Mouse (Mus musculus) lung, embryonic 16.5 days (tissue): ENCODE results near the gene Cenpf. TPM values are rescaled to one million over a fixed set of nuclear protein-coding genes. Genes with fewer than 3 reads are reported as not detected.

Experiments
- ATAC-seq: fragments of 200-750 bp; cut with Nextera tagmentation; 2 replicates; pipeline ENCODE4 v1.8.0; 2017; ENCODE audit warnings: low read depth, mild to moderate bottlenecking, moderate library complexity
- H3K27ac ChIP-seq: fragments of 300-500 bp; sonication (generic); 2 replicates; pipeline ENCODE4 v1.5.1; 2014; ENCODE audit warnings: mild to moderate bottlenecking, control low read depth, low read length
- H3K27me3 ChIP-seq: fragments of 300-500 bp; sonication (generic); 2 replicates; pipeline ENCODE4 v1.6.1; 2014; ENCODE audit warnings: low read depth, low read length, mixed read lengths; ENCODE audit not compliant: control insufficient read depth, insufficient read depth
- H3K36me3 ChIP-seq: fragments of 300-500 bp; sonication (generic); 2 replicates; pipeline ENCODE4 v1.6.1; 2014; ENCODE audit warnings: low read length; ENCODE audit not compliant: control insufficient read depth, insufficient read depth
- H3K4me1 ChIP-seq: fragments of 300-500 bp; sonication (generic); replicated peaks from 2 replicates; pipeline ENCODE4 v1.6.1; 2014; ENCODE audit warnings: low read length, mixed read lengths; ENCODE audit not compliant: control insufficient read depth, insufficient read depth
- H3K4me2 ChIP-seq: fragments of 300-500 bp; sonication (generic); 2 replicates; pipeline ENCODE4 v1.6.1; 2014; ENCODE audit warnings: low read depth, low read length, control low read depth
- H3K4me3 ChIP-seq: fragments of 300-500 bp; sonication (generic); 2 replicates; pipeline ENCODE4 v1.5.1; 2014; ENCODE audit warnings: mild to moderate bottlenecking, low read length, control low read depth
- H3K9ac ChIP-seq: fragments of 300-500 bp; sonication (generic); 2 replicates; pipeline ENCODE4 v1.6.1; 2014; ENCODE audit warnings: low read length, control low read depth
- H3K9me3 ChIP-seq: fragments of 300-500 bp; sonication (generic); 2 replicates; pipeline ENCODE4 v1.6.1; 2016; ENCODE audit warnings: low read length; ENCODE audit not compliant: control insufficient read depth
- WGBS: fragments of 180-500 bp; shearing (Covaris S2); extraction: QIAGEN DNeasy Blood & Tissue Kit; methylation state at CpG from one replicate; pipeline ENCODE4 v1.1.7; 2014; 5-methylcytosine and 5-hydroxymethylcytosine counted together
- polyA plus RNA-seq: library from polyadenylated mRNA; unstranded; fragments of >200 nt; fragmentation: Nextera tagmentation; extraction: Ambion mirVana; gene quantifications from 2 replicates; pipeline ENCODE4 v1.2.1, GENCODE M21; 2015

Gene Cenpf
- polyA plus RNA-seq, 1 experiment from 2014 or later = 94.9 TPM

DNA sequence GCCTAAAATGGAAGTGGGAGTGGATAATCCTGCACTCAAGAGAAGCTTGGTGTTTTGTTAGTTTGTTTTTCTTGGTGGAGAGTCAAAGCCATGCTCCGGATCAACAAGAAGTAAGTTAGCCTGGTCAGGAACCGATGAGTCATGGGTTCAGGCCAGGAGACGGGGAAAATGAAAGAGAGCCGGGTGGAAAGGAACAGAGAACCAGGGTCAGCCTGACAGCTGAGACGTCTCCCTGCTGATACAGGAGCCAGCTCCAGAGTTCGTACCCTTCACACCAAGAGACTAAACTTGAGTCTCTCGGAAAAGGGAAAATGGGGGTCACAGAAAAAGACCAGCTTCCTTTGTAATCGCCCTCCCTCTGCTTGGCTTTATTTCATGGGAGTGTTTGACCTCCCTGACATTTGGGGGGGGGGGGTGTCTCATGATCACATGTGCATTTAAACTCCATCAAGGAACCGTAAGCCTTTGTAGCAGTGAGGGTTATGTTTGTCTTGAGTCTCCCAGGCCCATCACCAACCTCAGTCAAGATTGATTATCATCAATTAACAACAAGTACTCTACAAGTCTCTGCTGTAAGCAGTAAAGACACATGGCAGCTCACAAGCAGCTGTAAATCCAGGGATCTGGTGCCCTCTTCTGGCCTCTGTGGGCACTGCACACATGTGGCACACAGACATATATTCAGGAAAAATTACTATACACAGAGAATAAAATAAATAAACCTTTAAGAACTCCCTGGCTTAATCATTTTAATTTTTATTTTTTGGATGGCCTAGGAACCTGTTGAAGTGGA lies 59.7 kb downstream of the Cenpf start:
- H3K27me3 ChIP-seq = no peaks in the 10 kb centered on the region
- no peak overlapping the region for H3K9ac ChIP-seq
- no peaks in the 10 kb centered on the region for H3K36me3 ChIP-seq
- H3K4me3 ChIP-seq = no peak overlapping the region
- no peak overlapping the region for H3K4me2 ChIP-seq
- H3K9me3 ChIP-seq = no peaks in the 10 kb centered on the region
- WGBS = 38% methylated on average over 9 of the region's 9 CpGs
- peak; percentile 73; the same call in 1 of the 2 replicates for ATAC-seq
- no peaks in the 10 kb centered on the region for H3K4me1 ChIP-seq
- no peak overlapping the region for H3K27ac ChIP-seq

DNA sequence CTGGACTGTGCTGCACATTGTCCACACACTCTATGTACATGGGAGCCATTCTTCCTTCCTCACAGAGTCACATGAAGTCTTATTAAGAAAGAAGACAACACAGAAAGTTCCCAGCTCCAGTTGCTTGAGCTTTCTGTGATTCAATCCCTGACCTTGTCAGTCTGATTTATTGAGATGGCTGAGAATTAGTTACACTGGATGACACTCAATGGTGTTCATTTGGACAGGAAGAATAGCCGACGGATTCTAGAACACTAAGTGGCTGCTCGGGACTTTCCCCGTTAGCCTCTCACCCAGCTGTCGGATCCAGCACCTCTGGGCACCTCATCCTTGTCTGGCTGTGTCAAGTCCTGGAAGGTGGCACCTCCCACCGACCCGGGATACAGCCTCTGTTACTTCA lies 63.1 kb downstream of the Cenpf start:
- no peaks in the 10 kb centered on the region for H3K9me3 ChIP-seq
- H3K4me2 ChIP-seq = no peak overlapping the region
- ATAC-seq = no peak
- no peak overlapping the region for H3K27ac ChIP-seq
- H3K27me3 ChIP-seq = no peaks in the 10 kb centered on the region
- H3K36me3 ChIP-seq = no peaks in the 10 kb centered on the region
- H3K4me3 ChIP-seq = no peak overlapping the region
- 73% methylated on average over 7 of the region's 7 CpGs for WGBS
- H3K9ac ChIP-seq = no peak overlapping the region
- 0 out of 2 replicates have a peak, but pooled peaks cover 2% of the 10 kb centered on the region for H3K4me1 ChIP-seq

DNA sequence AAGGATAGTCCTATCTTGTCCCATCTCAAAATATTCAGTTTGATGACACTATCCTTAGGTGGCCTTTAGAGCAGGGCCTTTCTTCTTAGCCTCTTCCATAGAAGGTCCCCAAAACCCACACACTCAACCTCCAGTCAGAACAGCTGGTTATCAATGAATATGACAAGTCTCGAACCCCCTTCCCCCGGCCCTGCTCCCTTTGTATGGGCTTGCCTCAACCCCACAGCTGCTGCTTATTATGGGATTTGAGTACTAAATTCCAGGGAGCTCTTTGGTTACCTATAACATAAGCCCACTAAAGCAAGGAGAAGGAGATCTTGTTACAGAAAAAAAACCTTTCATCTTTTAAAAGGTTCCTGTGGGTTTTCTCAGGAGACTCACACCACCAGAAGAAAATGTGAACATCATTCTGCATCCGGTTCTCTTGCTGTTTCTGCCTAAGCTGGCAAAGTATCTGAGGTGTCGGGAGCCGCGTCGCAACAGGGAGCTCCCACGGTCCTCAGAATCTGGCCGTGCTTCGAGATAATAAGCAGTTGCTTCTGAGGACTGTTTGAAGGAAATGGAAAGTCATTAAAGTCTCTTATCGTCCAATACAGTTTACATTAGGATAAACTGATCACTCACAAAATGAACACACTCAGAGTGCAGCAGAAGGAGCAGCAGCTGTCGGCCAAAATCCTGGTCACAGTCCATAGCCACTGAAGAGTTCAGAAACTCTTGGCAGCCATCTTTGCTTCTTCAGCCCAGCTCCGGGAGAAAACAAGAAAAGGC lies 68.7 kb downstream of the Cenpf start:
- no peak overlapping the region for H3K9ac ChIP-seq
- peak; percentile 95 for ATAC-seq
- no peak overlapping the region for H3K4me3 ChIP-seq
- H3K27me3 ChIP-seq = no peaks in the 10 kb centered on the region
- 20% methylated on average over 13 of the region's 13 CpGs for WGBS
- no peak overlapping the region for H3K4me2 ChIP-seq
- H3K36me3 ChIP-seq = no peaks in the 10 kb centered on the region
- peaks cover 12% of the 10 kb centered on the region for H3K4me1 ChIP-seq
- no peaks in the 10 kb centered on the region for H3K9me3 ChIP-seq
- H3K27ac ChIP-seq = peak overlapping the region; percentile 87

DNA sequence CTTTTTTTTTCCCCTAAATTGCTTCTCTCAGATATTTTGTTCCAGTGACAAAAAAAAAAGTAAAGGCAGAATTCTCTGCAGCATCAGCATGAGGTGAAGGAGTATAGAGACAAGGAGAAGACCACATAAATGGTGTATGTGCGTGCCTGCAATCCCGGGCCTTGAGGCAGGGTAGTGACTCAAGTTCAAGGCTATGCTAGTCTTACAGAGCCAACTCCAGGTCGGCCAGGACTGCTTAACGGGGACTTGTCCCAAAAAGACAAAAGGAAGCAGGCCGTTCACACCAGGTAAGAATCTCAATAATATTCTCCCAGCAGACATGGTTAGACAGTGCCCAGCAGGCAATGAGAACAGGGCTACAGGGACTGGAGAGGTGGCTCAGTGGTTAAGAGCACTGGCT lies 70.5 kb downstream of the Cenpf start:
- H3K27ac ChIP-seq = no peak overlapping the region
- H3K4me1 ChIP-seq = peaks cover 15% of the 10 kb centered on the region
- no peak for ATAC-seq
- H3K36me3 ChIP-seq = no peaks in the 10 kb centered on the region
- no peaks in the 10 kb centered on the region for H3K27me3 ChIP-seq
- WGBS = 89% methylated on average over 5 of the region's 5 CpGs
- H3K4me2 ChIP-seq = no peak overlapping the region
- no peak overlapping the region for H3K4me3 ChIP-seq
- no peaks in the 10 kb centered on the region for H3K9me3 ChIP-seq
- H3K9ac ChIP-seq = no peak overlapping the region

DNA sequence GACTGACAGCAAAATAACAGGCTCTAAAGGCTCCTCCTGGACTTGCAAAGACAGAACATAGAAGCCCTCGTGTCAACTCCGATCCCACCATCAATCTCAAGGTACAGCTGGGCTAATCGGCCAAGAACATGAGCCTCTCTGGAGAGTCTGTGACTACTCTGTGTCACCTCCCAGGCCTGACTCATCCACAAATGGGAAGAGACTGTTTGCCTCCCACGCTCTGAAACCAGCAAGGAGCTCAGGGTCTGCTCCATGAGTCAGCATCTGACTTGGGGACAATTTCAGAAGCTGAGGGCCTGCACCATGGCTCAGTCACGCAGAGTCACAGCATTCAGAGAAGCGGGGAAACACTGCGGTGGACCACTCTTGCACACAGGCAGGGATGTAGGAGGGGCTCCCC lies 72.6 kb downstream of the Cenpf start:
- no peak overlapping the region for H3K4me2 ChIP-seq
- no peak overlapping the region for H3K9ac ChIP-seq
- no peak overlapping the region for H3K4me3 ChIP-seq
- H3K36me3 ChIP-seq = no peaks in the 10 kb centered on the region
- no peak for ATAC-seq
- peaks cover 17% of the 10 kb centered on the region for H3K4me1 ChIP-seq
- no peaks in the 10 kb centered on the region for H3K9me3 ChIP-seq
- no peaks in the 10 kb centered on the region for H3K27me3 ChIP-seq
- no peak overlapping the region for H3K27ac ChIP-seq
- 74% methylated on average over 7 of the region's 7 CpGs for WGBS

- Histone ChIP-seq H3K27me3 (no peaks in the 10 kb centered on the region), H3K4me1 (peaks cover 7% of the 10 kb centered on the region), H3K4me2 (no peak overlapping the region), H3K27ac (no peak overlapping the region), H3K4me3 (no peak overlapping the region), H3K36me3 (no peaks in the 10 kb centered on the region), H3K9ac (no peak overlapping the region), H3K9me3 (no peaks in the 10 kb centered on the region)
- 40% methylated on average over 7 of the region's 7 CpGs for WGBS
- no peak for ATAC-seq
Observed at GRCm38 (mm10) chr1:189613076-189613475, 74.8 kb downstream of the Cenpf start.

GRCm38 (mm10) chr1:189611775-189612174 lies 76.1 kb downstream of the Cenpf start:
- H3K36me3 ChIP-seq = no peaks in the 10 kb centered on the region
- no peaks in the 10 kb centered on the region for H3K9me3 ChIP-seq
- no peak overlapping the region for H3K4me3 ChIP-seq
- no peak overlapping the region for H3K4me2 ChIP-seq
- H3K27me3 ChIP-seq = no peaks in the 10 kb centered on the region
- H3K9ac ChIP-seq = no peak overlapping the region
- ATAC-seq = peak; percentile 88
- H3K27ac ChIP-seq = no peak overlapping the region
- H3K4me1 ChIP-seq = peaks cover 6% of the 10 kb centered on the region
- WGBS = 60% methylated on average over 4 of the region's 4 CpGs

DNA sequence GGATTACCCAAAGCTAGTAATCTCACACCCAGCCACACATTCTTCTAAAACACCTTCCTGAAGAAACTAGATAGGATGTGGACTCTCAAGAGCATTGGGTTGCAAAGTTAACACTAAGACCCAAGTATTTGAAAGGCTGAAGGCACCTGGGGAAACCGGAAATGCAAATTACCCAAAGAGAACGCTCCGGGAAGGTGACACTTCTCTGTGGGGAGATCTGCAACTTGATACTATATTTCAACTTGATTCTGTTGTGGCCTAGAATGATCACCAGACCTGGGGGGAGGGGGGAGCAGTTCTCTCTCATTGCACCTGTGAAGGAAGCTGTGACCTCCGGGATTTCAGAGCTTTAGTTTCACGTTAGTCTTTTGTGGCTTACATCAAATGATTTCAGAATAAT lies 79.2 kb downstream of the Cenpf start:
- 20% methylated on average over 5 of the region's 5 CpGs for WGBS
- Histone ChIP-seq H3K4me3 (no peak overlapping the region), H3K27me3 (no peaks in the 10 kb centered on the region), H3K27ac (no peak overlapping the region), H3K9me3 (no peaks in the 10 kb centered on the region), H3K36me3 (no peaks in the 10 kb centered on the region), H3K4me2 (no peak overlapping the region), H3K9ac (no peak overlapping the region), H3K4me1 (peaks cover 6% of the 10 kb centered on the region)
- no peak for ATAC-seq

GRCm38 (mm10) chr1:189608039-189608438 lies 79.8 kb downstream of the Cenpf start:
- Histone ChIP-seq H3K27me3 (no peaks in the 10 kb centered on the region), H3K4me3 (no peak overlapping the region), H3K9me3 (no peaks in the 10 kb centered on the region), H3K27ac (no peak overlapping the region), H3K36me3 (no peaks in the 10 kb centered on the region), H3K4me2 (no peak overlapping the region), H3K9ac (no peak overlapping the region), H3K4me1 (peaks cover 6% of the 10 kb centered on the region)
- ATAC-seq = no peak
- WGBS = 91% methylated on average over 3 of the region's 3 CpGs
